Mouse (Mus musculus) retina, embryonic 14.5 days (tissue): ENCODE measurements around the gene Rexo2.
"Not testable (repeated sequence)": the region's sequence is repeated elsewhere in the genome, so short reads cannot be mapped to it uniquely, and the experiment has no call there.

Experiments
- DNase-seq: peaks from one replicate; pipeline ENCODE4 v3.0.0-alpha.2; 2015; ENCODE audit warnings: low spot score

Gene Rexo2

GRCm38 (mm10) chr9:48480411-48481213 is at the start of gene Rexo2:
TSS of gene Rexo2 (minus strand) at chr9:48480623.
- peak; percentile 93 for DNase-seq

- no peak for DNase-seq
These were observed 46.1 kb upstream of the Rexo2 start for GRCm38 (mm10) chr9:48526520-48526919.

- DNase-seq: no peak
These were observed 45.1 kb upstream of the Rexo2 start for GRCm38 (mm10) chr9:48525566-48525965.

GRCm38 (mm10) chr9:48520405-48520804 is 40.0 kb upstream of the Rexo2 start:
- not testable (repeated sequence) for DNase-seq

DNA sequence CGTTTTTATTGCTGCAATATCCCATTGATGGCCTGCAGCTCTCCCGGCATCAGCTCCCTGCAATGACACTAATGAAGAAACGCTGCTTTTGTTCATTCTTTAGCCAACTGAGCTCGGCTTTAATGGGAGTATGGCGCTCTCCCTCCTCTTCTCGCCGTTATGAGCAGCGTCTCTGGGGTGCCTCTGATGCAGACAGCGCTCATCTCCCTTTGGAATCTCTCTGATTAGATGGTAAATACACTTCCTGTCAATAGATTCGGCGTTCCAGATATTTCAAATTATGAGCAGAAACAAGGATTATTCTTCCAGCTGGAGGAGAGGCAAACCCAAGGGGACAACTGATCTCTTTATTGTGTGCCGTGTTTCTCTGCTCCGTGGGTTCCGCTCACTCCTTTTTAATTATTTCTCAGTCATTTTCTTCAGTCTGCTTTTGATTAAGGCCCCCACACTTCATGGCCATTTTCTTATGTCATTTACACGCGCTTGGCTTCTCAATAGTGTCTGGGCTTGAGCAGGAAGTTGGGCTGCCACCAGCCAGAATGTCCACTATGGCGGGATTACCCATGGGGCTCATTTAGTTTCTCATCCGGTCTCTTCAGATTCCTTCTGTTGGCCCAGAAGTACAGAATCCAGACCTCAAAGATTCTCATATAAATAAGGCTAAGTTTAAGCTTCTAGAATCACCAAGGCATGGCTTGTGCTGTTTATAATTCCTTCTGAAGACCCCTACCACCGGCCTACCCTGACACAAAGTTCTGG is 37.1 kb upstream of the Rexo2 start:
- DNase-seq: peak; percentile 34

DNA sequence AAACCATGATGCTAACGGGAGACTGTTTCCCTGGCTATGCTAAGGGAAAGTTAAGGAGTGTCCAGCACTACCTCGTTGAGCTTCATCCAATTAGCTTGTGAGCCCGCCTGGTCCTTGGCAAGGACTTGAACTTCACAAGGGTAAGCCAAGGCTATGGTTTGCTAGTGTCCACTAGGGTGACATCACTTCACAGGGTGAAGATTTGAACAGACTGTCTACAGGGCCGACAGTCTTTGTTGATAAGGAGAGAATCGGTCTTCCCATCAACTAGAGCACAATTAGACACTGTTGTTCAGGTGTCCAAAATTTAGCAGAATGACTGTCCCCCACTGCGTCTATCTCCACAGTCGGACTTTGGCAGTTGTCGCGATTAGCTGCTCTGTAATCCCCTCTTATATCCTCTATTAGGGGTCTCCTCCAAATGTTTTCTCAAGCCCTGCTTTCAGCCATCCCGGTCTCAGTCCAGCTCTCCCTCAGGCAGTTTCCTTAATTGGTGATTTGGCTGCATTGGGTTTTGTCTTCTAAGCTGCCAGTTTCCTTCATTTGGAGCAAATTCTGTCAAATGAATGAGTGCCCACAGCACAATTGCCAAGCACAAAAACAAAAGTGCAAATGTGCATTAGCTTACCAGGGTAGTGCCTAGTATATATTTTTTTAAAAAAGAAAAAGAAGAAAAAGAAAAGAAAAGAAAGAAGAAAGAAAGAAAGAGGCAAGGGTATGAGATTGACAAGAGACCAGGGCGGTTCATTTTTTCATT is 36.4 kb upstream of the Rexo2 start:
- DNase-seq: peak; percentile 22

- no peak for DNase-seq
These were observed 34.9 kb upstream of the Rexo2 start for GRCm38 (mm10) chr9:48515332-48515731.

DNA sequence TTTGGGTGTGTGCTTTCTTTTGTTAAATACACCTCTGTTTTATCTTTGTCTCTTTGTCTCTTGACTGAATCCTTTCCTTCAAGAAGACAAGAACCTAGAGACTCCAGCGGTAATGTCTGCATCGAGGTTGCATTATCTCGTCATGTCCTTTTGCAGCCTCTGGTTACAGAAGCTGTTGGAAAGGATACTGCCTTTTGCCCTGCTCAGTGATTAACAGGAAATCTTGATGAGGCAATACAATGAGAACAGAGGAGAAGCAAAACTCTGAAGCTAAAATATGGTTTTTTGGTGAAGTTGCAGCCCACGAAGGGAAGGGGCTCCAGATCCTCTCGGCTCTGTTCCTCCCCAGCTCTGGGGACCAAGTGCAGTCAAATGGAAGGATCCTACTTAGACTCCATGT is 29.7 kb upstream of the Rexo2 start:
- no peak for DNase-seq

GRCm38 (mm10) chr9:48504741-48505365 is 24.4 kb upstream of the Rexo2 start:
- no peak for DNase-seq

GRCm38 (mm10) chr9:48503001-48503400 is 22.6 kb upstream of the Rexo2 start:
- DNase-seq: no peak

GRCm38 (mm10) chr9:48501192-48501591 is 20.8 kb upstream of the Rexo2 start:
- DNase-seq: no peak

DNA sequence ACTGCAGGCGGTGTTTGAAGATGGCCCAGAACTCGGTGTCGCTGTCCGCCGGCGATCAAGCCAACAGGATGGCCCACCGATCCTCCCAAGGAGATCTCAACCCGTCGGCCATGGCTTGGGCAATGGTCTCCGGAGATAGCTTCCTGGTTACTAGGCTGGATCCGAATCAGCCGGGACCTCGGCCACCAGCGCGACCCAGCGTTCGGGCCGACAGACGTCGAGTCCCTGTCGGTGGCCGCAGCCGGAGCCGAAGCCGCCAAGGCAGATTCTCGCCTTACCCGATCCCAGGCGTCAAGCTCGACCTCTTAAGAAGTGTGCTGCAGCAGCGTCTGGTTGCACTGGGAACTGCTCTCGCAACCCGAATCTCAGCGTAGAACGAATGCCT is 15.1 kb upstream of the Rexo2 start:
- DNase-seq: no peak

- peak; percentile 95 for DNase-seq
These were observed 14.6 kb upstream of the Rexo2 start, which contains the start of the genes Rbm7 and Gm5617 for GRCm38 (mm10) chr9:48494817-48495547. TSS of gene Rbm7 (minus strand) at chr9:48495299. TSS of gene Gm5617 (plus strand) at chr9:48495442.

DNA sequence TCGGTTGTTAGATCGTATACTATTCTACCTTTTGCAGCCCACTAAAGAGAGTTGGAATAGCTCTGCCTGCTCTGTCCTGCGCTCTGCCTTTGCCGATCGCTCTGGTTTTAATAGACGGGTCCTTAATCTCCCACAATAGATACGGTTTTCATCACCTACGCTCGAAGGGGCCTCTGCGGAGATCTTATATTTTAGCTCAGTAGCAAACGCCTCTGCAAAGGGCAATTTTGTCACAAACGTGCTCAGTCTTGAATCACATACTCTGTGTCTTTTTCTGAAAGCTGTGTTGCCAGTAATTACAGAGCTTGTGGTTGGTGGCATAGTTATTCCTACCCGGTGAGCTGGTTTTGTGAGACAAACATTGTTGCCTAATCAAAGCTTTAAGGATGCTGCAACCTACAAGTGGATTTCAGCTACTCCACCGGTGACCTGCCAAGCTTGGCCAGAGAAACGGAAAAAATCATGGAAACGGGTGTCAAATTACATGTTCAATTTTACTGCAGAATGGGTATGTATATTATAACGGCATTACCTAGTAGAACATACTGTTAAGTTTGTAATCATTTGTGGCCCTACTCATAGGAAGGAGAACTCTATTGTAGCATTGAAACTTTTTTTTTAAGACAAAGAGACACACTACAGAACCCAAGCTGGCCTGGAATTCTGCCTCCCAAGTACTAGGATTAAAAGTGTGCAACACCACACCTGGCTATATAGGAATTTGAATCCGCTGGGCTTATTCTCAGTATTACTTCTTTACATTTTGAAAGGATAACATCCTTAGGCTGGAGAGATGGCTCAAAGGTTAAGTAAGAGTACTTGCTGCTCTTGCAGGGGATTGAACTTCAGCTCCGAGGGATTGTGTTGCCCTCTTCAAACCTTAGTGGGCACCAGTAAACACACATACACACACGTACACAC is 1.1 kb upstream of the Rexo2 start:
- peak; percentile 28 for DNase-seq

DNA sequence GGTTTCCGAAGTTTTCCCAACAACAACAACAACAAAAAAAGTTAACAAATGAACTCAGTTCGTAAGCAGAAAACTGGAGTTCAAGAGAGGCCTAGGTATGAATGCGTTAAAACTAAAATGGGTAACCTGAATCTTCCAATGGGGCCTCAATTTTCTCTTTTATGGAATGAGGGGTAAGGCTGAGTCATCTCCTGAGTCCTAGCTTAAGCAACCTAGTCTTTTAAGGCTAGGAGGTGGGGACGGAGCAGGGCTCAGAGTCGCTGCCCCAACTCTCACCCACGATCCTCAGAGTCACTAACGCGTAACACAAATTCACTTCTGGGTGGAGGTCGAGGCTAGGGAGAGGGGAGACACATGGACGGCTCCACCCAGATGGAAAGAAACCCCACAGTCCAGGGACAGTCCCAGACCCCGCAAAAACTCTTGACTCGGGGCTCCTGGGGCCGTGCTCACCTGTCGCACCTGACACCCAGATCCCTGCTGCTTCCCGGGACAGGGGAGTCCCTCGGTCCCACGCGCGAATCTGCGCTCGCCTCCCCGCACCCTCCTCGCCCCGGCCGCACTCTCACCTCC is 499 bp downstream of the Rexo2 start:
- peak; percentile 20 for DNase-seq

- no peak for DNase-seq
These were observed 1.6 kb downstream of the Rexo2 start for GRCm38 (mm10) chr9:48478808-48479207.

DNA sequence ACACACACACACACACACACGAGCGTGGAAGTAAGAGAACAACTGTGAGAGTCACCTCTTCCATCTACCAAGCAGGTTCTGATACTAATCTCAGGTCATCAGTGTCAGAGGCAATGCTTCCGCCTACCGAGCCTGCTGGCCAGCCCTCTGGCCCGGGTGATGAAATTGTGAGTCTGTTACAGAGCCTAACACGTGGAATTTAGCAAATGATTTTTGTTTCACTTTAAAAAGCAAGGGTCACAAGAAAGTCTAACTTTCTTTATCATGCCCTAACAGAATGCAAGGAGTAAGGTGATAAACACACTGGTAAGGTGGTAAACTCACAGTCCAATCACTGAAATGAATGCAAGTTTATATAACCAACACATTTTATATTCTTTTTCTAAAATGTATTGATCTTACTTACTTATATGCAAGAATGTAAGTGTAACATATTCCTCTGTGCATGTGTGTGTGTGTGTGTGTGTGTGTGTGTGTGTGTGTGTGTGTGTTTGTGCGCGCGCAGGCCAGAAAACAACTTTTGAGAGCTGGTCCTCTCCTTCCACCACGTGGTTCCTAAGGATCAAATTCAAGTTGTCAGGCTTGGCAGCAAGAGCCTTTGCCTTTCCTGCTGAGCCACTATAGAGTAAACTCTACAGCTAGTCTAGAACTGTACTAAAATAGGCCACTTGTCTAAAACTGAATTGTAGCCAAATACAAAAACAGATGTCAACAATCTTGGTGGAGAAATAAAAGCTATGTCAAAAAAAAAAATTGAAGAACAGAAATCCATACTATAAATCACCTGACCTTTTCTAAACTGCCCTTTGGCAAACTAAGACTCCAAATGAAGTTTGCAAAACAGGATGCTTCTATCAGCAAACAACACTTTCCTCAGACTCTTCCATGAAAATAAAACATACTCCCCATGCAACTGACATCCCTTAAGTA is 3.9 kb downstream of the Rexo2 start:
- DNase-seq: no peak

- DNase-seq: no peak
These were observed 6.1 kb downstream of the Rexo2 start for GRCm38 (mm10) chr9:48474367-48474766.

- DNase-seq: no peak
These were observed 7.3 kb downstream of the Rexo2 start for GRCm38 (mm10) chr9:48473131-48473530.
